Mouse (Mus musculus) neural tube, embryonic 12.5 days (tissue): ENCODE measurements at regions not wholly inside any gene's neighbourhood (a gene's known extent, or its start where the extent isn't known, plus 50 kb on each side); places are given as distances from the start of the nearest gene placed in this dataset.

Source experiments
- ATAC-seq: fragments of 200-750 bp; cut with Nextera tagmentation; 2 replicates; pipeline ENCODE4 v1.8.0; 2017; ENCODE audit warnings: low read depth, mild to moderate bottlenecking, moderate TSS enrichment, moderate library complexity; ENCODE audit not compliant: low FRiP score
- H3K27ac ChIP-seq: fragments of 300-500 bp; sonication (generic); 2 replicates; pipeline ENCODE4 v1.5.1; 2016
- H3K27me3 ChIP-seq: fragments of 300-500 bp; sonication (generic); replicated peaks from 2 replicates; pipeline ENCODE4 v1.6.1; 2016; ENCODE audit warnings: mild to moderate bottlenecking
- H3K36me3 ChIP-seq: fragments of 300-500 bp; sonication (generic); 2 replicates; pipeline ENCODE4 v1.6.1; 2016; ENCODE audit warnings: mild to moderate bottlenecking
- H3K4me1 ChIP-seq: fragments of 300-500 bp; sonication (generic); 2 replicates; pipeline ENCODE4 v1.6.1; 2016
- H3K4me2 ChIP-seq: fragments of 300-500 bp; sonication (generic); replicated peaks from 2 replicates; pipeline ENCODE4 v1.6.1; 2016; ENCODE audit warnings: mild to moderate bottlenecking
- H3K4me3 ChIP-seq: fragments of 300-500 bp; sonication (generic); 2 replicates; pipeline ENCODE4 v1.5.1; 2016
- H3K9ac ChIP-seq: fragments of 300-500 bp; sonication (generic); 2 replicates; pipeline ENCODE4 v1.6.1; 2016; ENCODE audit warnings: mild to moderate bottlenecking
- H3K9me3 ChIP-seq: fragments of 300-500 bp; sonication (generic); 2 replicates; pipeline ENCODE4 v1.6.1; 2016; ENCODE audit warnings: mild to moderate bottlenecking
- WGBS: fragments of 180-500 bp; shearing (Covaris S2); methylation state at CpG from one replicate; pipeline ENCODE4 v1.1.7; 2016; 5-methylcytosine and 5-hydroxymethylcytosine counted together

- Histone ChIP-seq H3K27me3 (no peaks in the 10 kb centered on the region), H3K9me3 (no peaks in the 10 kb centered on the region), H3K9ac (no peak overlapping the region), H3K27ac (no peak overlapping the region), H3K4me2 (no peak overlapping the region), H3K4me1 (no peaks in the 10 kb centered on the region), H3K4me3 (no peak overlapping the region), H3K36me3 (no peaks in the 10 kb centered on the region)
- WGBS: 96% methylated on average over 4 of the region's 4 CpGs
- ATAC-seq: no peak
Measured at GRCm38 (mm10) chr2:9267675-9268074, 613.4 kb upstream of the 4930412O13Rik start.

DNA sequence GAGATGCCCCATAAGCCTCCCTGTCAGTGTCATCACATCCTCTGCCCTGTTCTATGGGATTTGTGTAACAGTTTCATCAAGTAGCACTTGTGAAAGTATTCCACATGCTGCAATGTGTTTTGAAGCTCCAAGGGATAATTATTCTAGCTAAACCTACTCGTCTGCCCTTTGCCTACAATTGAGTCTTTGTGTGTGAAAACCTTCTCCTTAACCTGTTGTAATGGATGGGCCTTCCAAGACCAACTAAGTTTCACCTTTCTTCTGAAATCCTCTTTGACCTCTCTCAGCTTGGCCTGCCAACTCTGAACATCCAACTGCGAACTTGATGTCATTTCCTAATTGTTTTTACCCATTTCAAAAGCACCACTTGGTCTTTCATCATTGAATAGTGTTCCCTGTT is 597.6 kb upstream of the 4930412O13Rik start:
- Histone ChIP-seq H3K36me3 (no peaks in the 10 kb centered on the region), H3K4me2 (no peak overlapping the region), H3K4me3 (no peak overlapping the region), H3K9me3 (no peaks in the 10 kb centered on the region), H3K27ac (no peak overlapping the region), H3K27me3 (no peaks in the 10 kb centered on the region), H3K4me1 (no peaks in the 10 kb centered on the region), H3K9ac (no peak overlapping the region)
- ATAC-seq: no peak
- WGBS: 80% methylated on average over 2 of the region's 2 CpGs

- 87% methylated on average over 8 of the region's 8 CpGs for WGBS
- Histone ChIP-seq H3K9ac (no peak overlapping the region), H3K36me3 (no peaks in the 10 kb centered on the region), H3K4me1 (no peaks in the 10 kb centered on the region), H3K4me3 (no peak overlapping the region), H3K27me3 (no peaks in the 10 kb centered on the region), H3K27ac (no peak overlapping the region), H3K4me2 (no peak overlapping the region), H3K9me3 (no peaks in the 10 kb centered on the region)
- ATAC-seq: no peak
Measured at GRCm38 (mm10) chr2:9285800-9286199, 595.3 kb upstream of the 4930412O13Rik start.

- Histone ChIP-seq H3K4me1 (no peaks in the 10 kb centered on the region), H3K36me3 (no peaks in the 10 kb centered on the region), H3K27ac (no peak overlapping the region), H3K9me3 (no peaks in the 10 kb centered on the region), H3K9ac (no peak overlapping the region), H3K4me2 (no peak overlapping the region), H3K4me3 (no peak overlapping the region), H3K27me3 (no peaks in the 10 kb centered on the region)
- no peak for ATAC-seq
- 93% methylated on average over 1 of the region's 1 CpGs for WGBS
Measured at GRCm38 (mm10) chr2:9287077-9287476, 594.0 kb upstream of the 4930412O13Rik start.

DNA sequence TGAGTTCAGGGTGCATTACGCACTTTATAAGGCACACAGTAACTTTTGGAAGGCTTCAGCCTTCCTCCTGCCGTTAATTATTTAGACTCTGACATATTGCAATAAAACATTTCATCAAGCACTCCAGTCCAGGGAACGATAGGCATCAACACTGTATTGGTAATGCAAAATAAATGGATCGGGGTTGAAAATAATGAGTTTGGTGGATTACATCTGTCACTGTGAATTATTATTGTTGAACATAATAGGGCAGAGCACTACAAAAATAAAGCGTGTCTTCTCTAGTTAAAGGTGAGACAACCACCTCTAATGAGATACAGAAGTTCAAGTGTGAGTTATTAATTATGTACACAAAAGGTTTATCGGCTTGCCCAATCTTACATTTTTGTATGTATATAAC is 593.4 kb upstream of the 4930412O13Rik start:
- WGBS: 88% methylated on average over 6 of the region's 6 CpGs

GRCm38 (mm10) chr2:9331630-9332352 is 549.3 kb upstream of the 4930412O13Rik start:
- Histone ChIP-seq H3K36me3 (no peaks in the 10 kb centered on the region), H3K4me1 (no peaks in the 10 kb centered on the region), H3K4me2 (no peak overlapping the region), H3K27ac (no peak overlapping the region), H3K9me3 (no peaks in the 10 kb centered on the region), H3K27me3 (no peaks in the 10 kb centered on the region), H3K4me3 (no peak overlapping the region), H3K9ac (no peak overlapping the region)
- no peak for ATAC-seq
- WGBS: 44% methylated on average over 16 of the region's 16 CpGs

More for the DNA sequence above, 593.4 kb upstream of the 4930412O13Rik start:
- Histone ChIP-seq H3K4me3 (no peak overlapping the region), H3K4me1 (no peaks in the 10 kb centered on the region), H3K27ac (no peak overlapping the region), H3K4me2 (no peak overlapping the region), H3K27me3 (no peaks in the 10 kb centered on the region), H3K36me3 (no peaks in the 10 kb centered on the region), H3K9me3 (no peaks in the 10 kb centered on the region), H3K9ac (no peak overlapping the region)
- no peak for ATAC-seq

DNA sequence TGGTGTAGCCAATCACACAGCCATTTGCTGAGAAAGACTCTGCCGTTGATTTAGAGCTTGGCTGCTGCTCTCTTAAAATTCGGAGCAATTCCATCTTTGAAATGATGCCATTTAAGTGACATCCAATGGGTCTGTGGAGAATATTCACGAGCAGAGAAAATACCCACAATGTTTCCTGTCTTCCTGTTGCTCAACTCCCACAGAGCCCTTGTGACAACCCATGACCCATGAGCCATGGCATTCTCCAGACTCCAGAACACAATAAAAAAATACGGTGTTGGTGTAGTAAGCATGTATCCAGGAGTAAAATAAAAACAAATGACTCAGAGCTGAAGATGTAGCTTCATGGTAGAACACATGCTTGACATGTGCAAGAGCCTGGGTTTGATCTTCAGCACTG is 532.1 kb upstream of the 4930412O13Rik start:
- H3K36me3 ChIP-seq: no peaks in the 10 kb centered on the region
- H3K27ac ChIP-seq: no peak overlapping the region
- H3K4me1 ChIP-seq: no peaks in the 10 kb centered on the region
- WGBS: 63% methylated on average over 4 of the region's 4 CpGs
- ATAC-seq: no peak
- no peak overlapping the region for H3K4me3 ChIP-seq
- no peaks in the 10 kb centered on the region for H3K9me3 ChIP-seq
- no peak overlapping the region for H3K4me2 ChIP-seq
- no peaks in the 10 kb centered on the region for H3K27me3 ChIP-seq
- H3K9ac ChIP-seq: no peak overlapping the region

GRCm38 (mm10) chr2:9349994-9350393 is 531.1 kb upstream of the 4930412O13Rik start:
- no peaks in the 10 kb centered on the region for H3K4me1 ChIP-seq
- H3K4me2 ChIP-seq: no peak overlapping the region
- no peak overlapping the region for H3K4me3 ChIP-seq
- no peaks in the 10 kb centered on the region for H3K9me3 ChIP-seq
- no peak overlapping the region for H3K9ac ChIP-seq
- no peak for ATAC-seq
- no peak overlapping the region for H3K27ac ChIP-seq
- no peaks in the 10 kb centered on the region for H3K27me3 ChIP-seq
- 71% methylated on average over 1 of the region's 1 CpGs for WGBS
- H3K36me3 ChIP-seq: no peaks in the 10 kb centered on the region

GRCm38 (mm10) chr2:9352190-9352589 is 528.9 kb upstream of the 4930412O13Rik start:
- Histone ChIP-seq H3K36me3 (no peaks in the 10 kb centered on the region), H3K27ac (no peak overlapping the region), H3K4me2 (no peak overlapping the region), H3K4me3 (no peak overlapping the region), H3K4me1 (no peaks in the 10 kb centered on the region), H3K9ac (no peak overlapping the region), H3K9me3 (no peaks in the 10 kb centered on the region), H3K27me3 (no peaks in the 10 kb centered on the region)
- 36% methylated on average over 7 of the region's 7 CpGs for WGBS
- no peak for ATAC-seq

GRCm38 (mm10) chr2:9360020-9360419 is 521.0 kb upstream of the 4930412O13Rik start:
- no peak overlapping the region for H3K9ac ChIP-seq
- H3K4me3 ChIP-seq: no peak overlapping the region
- H3K4me2 ChIP-seq: no peak overlapping the region
- no peaks in the 10 kb centered on the region for H3K27me3 ChIP-seq
- H3K9me3 ChIP-seq: no peaks in the 10 kb centered on the region
- H3K36me3 ChIP-seq: no peaks in the 10 kb centered on the region
- no peak for ATAC-seq
- H3K4me1 ChIP-seq: no peaks in the 10 kb centered on the region
- no peak overlapping the region for H3K27ac ChIP-seq
- 39% methylated on average over 4 of the region's 4 CpGs for WGBS

DNA sequence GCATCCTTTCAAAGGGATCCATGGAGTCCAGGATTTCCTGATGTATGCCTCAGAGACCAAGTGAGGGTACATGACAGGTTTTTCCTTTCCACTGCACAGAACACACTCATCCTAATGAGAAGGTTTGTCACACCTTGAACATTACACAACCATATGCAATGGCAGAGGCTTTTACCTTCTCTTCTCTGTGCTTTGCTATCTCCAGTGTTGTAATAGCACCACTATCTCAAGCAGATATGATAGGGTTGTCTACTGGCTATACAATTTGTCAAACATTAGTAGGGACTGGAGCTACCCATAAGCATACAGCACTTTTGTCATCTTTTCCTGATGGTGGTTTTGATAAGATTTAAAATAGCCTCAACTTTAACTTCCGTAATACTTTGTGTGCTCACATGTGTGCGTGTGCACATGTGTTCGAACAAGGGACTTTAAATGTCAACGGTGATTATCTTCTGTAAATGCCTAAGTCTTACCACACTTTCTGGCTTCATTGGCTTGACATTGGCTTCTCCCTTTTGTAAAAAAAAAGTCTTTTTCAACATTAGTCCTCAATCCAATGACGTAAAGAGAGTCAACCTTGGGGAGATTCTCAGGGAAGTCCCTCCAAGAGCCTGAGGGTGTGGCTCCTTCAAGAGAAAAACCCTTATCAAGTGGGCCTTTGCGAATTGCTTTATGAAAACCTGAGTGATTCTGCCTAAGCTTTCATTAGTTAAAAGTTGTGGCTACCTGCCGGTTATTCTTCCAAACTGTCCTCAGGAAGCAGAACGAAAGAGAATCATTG is 513.1 kb upstream of the 4930412O13Rik start:
- Histone ChIP-seq H3K9ac (no peak overlapping the region), H3K27ac (no peak overlapping the region), H3K4me2 (no peak overlapping the region), H3K27me3 (no peaks in the 10 kb centered on the region), H3K4me1 (no peaks in the 10 kb centered on the region), H3K4me3 (no peak overlapping the region), H3K9me3 (no peaks in the 10 kb centered on the region), H3K36me3 (no peaks in the 10 kb centered on the region)
- 94% methylated on average over 8 of the region's 8 CpGs for WGBS
- ATAC-seq: no peak

DNA sequence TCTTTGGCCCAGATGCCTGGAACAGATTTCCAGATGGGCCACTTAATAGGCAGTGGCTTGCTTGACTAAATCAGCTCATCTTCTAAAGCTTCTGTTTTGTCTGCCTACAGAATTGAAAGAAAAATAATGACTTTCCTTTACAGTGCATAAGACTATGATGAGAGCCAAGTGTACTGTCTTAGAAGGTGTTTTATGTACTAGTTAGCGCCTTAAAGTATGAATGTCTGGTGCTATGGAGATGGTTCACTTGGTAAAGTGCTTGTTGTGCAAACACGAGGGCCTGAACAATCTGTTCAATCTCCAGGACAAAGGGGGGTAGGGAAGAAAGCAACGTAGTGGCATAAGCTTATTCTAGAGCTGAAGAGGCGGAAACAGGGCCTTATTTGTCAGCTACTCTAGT is 511.5 kb upstream of the 4930412O13Rik start:
- H3K4me1 ChIP-seq: no peaks in the 10 kb centered on the region
- no peaks in the 10 kb centered on the region for H3K36me3 ChIP-seq
- ATAC-seq: no peak
- no peak overlapping the region for H3K9ac ChIP-seq
- H3K27ac ChIP-seq: no peak overlapping the region
- no peak overlapping the region for H3K4me3 ChIP-seq
- 80% methylated on average over 4 of the region's 4 CpGs for WGBS
- no peak overlapping the region for H3K4me2 ChIP-seq
- no peaks in the 10 kb centered on the region for H3K9me3 ChIP-seq
- no peaks in the 10 kb centered on the region for H3K27me3 ChIP-seq

DNA sequence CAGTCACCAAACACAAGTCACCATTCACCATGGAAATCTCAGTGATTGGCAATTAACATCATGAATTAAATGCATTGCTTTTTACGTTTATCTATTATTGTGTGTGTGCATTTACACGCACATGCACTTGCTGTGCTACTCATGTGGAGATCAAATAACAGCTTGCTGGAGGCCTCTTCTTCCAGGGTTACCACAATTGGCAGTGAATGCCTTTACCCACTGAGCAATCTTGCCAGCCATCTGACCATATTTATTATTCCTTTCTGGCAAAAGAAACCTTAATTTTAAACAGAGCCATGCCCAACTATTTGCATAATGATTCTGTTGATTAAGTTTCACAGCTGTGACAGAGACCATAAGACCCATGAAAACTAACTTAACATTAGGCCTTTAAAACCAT is 494.5 kb upstream of the 4930412O13Rik start:
- Histone ChIP-seq H3K9me3 (no peaks in the 10 kb centered on the region), H3K27me3 (no peaks in the 10 kb centered on the region), H3K27ac (no peak overlapping the region), H3K4me2 (no peak overlapping the region), H3K4me3 (no peak overlapping the region), H3K4me1 (no peaks in the 10 kb centered on the region), H3K36me3 (no peaks in the 10 kb centered on the region), H3K9ac (no peak overlapping the region)
- WGBS: 71% methylated on average over 2 of the region's 2 CpGs
- ATAC-seq: no peak
